Mouse (Mus musculus) ES-E14 (cell line): ENCODE measurements at regions not wholly inside any gene's neighbourhood (a gene's known extent, or its start where the extent isn't known, plus 50 kb on each side); places are given as distances from the start of the nearest gene placed in this dataset.

ENCODE experiments used
- CHD2 ChIP-seq: IDR thresholded peaks from 2 replicates; pipeline ENCODE4 v1.6.1; 2014; ENCODE audit warnings: mild to moderate bottlenecking, low read depth, low read length, inconsistent platforms
- HCFC1 ChIP-seq: IDR thresholded peaks from 2 replicates; pipeline ENCODE4 v1.6.1; 2012; ENCODE audit warnings: low read length, inconsistent platforms, borderline replicate concordance; ENCODE audit not compliant: insufficient read depth
- MAFK ChIP-seq: IDR thresholded peaks from 2 replicates; pipeline ENCODE4 v1.6.1; 2014; ENCODE audit warnings: mild to moderate bottlenecking, low read depth, low read length, inconsistent platforms; ENCODE audit not compliant: insufficient read depth
- ZC3H11A ChIP-seq: IDR thresholded peaks from 2 replicates; pipeline ENCODE4 v1.6.1; 2012; ENCODE audit warnings: low read depth, mild to moderate bottlenecking, inconsistent platforms, low read length, borderline replicate concordance

DNA sequence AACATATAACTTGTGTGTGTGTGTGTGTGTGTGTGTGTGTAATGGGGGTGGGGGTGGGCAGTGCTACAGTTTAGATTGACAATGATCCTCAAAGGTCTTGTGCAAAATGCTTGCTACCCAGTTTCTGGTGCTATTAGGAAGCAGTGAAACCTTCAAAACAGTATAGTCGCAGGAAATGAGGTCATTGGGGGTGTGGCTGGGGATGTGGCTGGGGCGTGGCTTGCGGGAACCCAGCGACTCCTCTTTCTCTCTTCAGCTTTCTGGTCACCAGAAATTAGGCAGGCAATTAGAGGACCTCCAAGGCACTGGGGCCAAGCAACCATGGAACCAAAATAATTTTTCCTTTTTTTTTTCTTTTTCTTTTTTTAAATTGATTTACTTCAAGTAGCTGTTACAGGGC lies 64.0 kb upstream of the Ahctf1 start:
- no peak for TF ChIP-seq CHD2
- no peak for TF ChIP-seq HCFC1
- TF ChIP-seq MAFK: no peak
- TF ChIP-seq ZC3H11A: no peak
